Mouse (Mus musculus): ENCODE measurements around the gene B230219D22Rik. TPM values are rescaled to one million over a fixed set of nuclear protein-coding genes. Genes with fewer than 3 reads are reported as not detected.
A peak's percentile ranks its signal among the peaks of the same experiment; 100 is the strongest.

Gene B230219D22Rik
- 93.4 and 93.8 TPM in 2 replicates for polyA plus RNA-seq (2012; rRNA removed)

GRCm38 (mm10) chr13:55692535-55693242, at the start of gene B230219D22Rik:
TSS of gene B230219D22Rik (plus strand) at chr13:55693124.
- TF ChIP-seq POLR2A (IDR thresholded peaks at IDR 0.05; ENCODE audit: borderline replicate concordance, extremely low read depth, insufficient read depth, insufficient read length, poor library complexity, severe bottlenecking) = peak; percentile 94
- TF ChIP-seq CTCF (IDR thresholded peaks at IDR 0.05; ENCODE audit: borderline replicate concordance, extremely low read depth, insufficient read depth, insufficient read length) = no peak
- peak; percentile 96 for DNase-seq (ENCODE audit: low read depth)

- DNase-seq (ENCODE audit: low read depth) = peak; percentile 49
Measured at GRCm38 (mm10) chr13:55644525-55644924, 48.4 kb upstream of the B230219D22Rik start.

GRCm38 (mm10) chr13:55650098-55650497, 42.8 kb upstream of the B230219D22Rik start:
- TF ChIP-seq CTCF (IDR thresholded peaks at IDR 0.05; ENCODE audit: borderline replicate concordance, extremely low read depth, insufficient read depth, insufficient read length) (peak; percentile 35; the same call in 1 of the 2 replicates), POLR2A (IDR thresholded peaks at IDR 0.05; ENCODE audit: borderline replicate concordance, extremely low read depth, insufficient read depth, insufficient read length, poor library complexity, severe bottlenecking) (no peak)
- peak; percentile 8 for DNase-seq (ENCODE audit: low read depth)

More at GRCm38 (mm10) chr13:55644525-55644924, 48.4 kb upstream of the B230219D22Rik start:
- TF ChIP-seq CTCF (IDR thresholded peaks at IDR 0.05; ENCODE audit: borderline replicate concordance, extremely low read depth, insufficient read depth, insufficient read length) (peak; percentile 41; the same call in 1 of the 2 replicates), POLR2A (IDR thresholded peaks at IDR 0.05; ENCODE audit: borderline replicate concordance, extremely low read depth, insufficient read depth, insufficient read length, poor library complexity, severe bottlenecking) (no peak)

GRCm38 (mm10) chr13:55650980-55651379, 41.9 kb upstream of the B230219D22Rik start:
- DNase-seq (ENCODE audit: low read depth) = no peak
- no peak for TF ChIP-seq CTCF (IDR thresholded peaks at IDR 0.05; ENCODE audit: borderline replicate concordance, extremely low read depth, insufficient read depth, insufficient read length)
- TF ChIP-seq POLR2A (IDR thresholded peaks at IDR 0.05; ENCODE audit: borderline replicate concordance, extremely low read depth, insufficient read depth, insufficient read length, poor library complexity, severe bottlenecking) = no peak

- TF ChIP-seq POLR2A (IDR thresholded peaks at IDR 0.05; ENCODE audit: borderline replicate concordance, extremely low read depth, insufficient read depth, insufficient read length, poor library complexity, severe bottlenecking) (no peak), CTCF (IDR thresholded peaks at IDR 0.05; ENCODE audit: borderline replicate concordance, extremely low read depth, insufficient read depth, insufficient read length) (peak; percentile 66)
- DNase-seq (ENCODE audit: low read depth) = peak; percentile 39
Measured at GRCm38 (mm10) chr13:55668550-55668949, 24.4 kb upstream of the B230219D22Rik start.

- TF ChIP-seq CTCF (IDR thresholded peaks at IDR 0.05; ENCODE audit: borderline replicate concordance, extremely low read depth, insufficient read depth, insufficient read length) = no peak
- TF ChIP-seq POLR2A (IDR thresholded peaks at IDR 0.05; ENCODE audit: borderline replicate concordance, extremely low read depth, insufficient read depth, insufficient read length, poor library complexity, severe bottlenecking) = no peak
- DNase-seq (ENCODE audit: low read depth) = no peak
Measured at GRCm38 (mm10) chr13:55672711-55673110, 20.2 kb upstream of the B230219D22Rik start.

GRCm38 (mm10) chr13:55677364-55677763, 15.6 kb upstream of the B230219D22Rik start:
- TF ChIP-seq POLR2A (IDR thresholded peaks at IDR 0.05; ENCODE audit: borderline replicate concordance, extremely low read depth, insufficient read depth, insufficient read length, poor library complexity, severe bottlenecking) (no peak), CTCF (IDR thresholded peaks at IDR 0.05; ENCODE audit: borderline replicate concordance, extremely low read depth, insufficient read depth, insufficient read length) (no peak)
- DNase-seq (ENCODE audit: low read depth) = no peak

- no peak for TF ChIP-seq CTCF (IDR thresholded peaks at IDR 0.05; ENCODE audit: borderline replicate concordance, extremely low read depth, insufficient read depth, insufficient read length)
- no peak for TF ChIP-seq POLR2A (IDR thresholded peaks at IDR 0.05; ENCODE audit: borderline replicate concordance, extremely low read depth, insufficient read depth, insufficient read length, poor library complexity, severe bottlenecking)
- DNase-seq (ENCODE audit: low read depth) = no peak
Measured at GRCm38 (mm10) chr13:55682201-55682600, 10.7 kb upstream of the B230219D22Rik start.

- DNase-seq (ENCODE audit: low read depth) = no peak
Measured at GRCm38 (mm10) chr13:55683581-55683980, 9.3 kb upstream of the B230219D22Rik start.

GRCm38 (mm10) chr13:55686107-55686633, 6.8 kb upstream of the B230219D22Rik start:
- DNase-seq (ENCODE audit: low read depth) = peak; percentile 74
- TF ChIP-seq POLR2A (IDR thresholded peaks at IDR 0.05; ENCODE audit: borderline replicate concordance, extremely low read depth, insufficient read depth, insufficient read length, poor library complexity, severe bottlenecking) (no peak), CTCF (IDR thresholded peaks at IDR 0.05; ENCODE audit: borderline replicate concordance, extremely low read depth, insufficient read depth, insufficient read length) (no peak)

More at GRCm38 (mm10) chr13:55683581-55683980, 9.3 kb upstream of the B230219D22Rik start:
- TF ChIP-seq POLR2A (IDR thresholded peaks at IDR 0.05; ENCODE audit: borderline replicate concordance, extremely low read depth, insufficient read depth, insufficient read length, poor library complexity, severe bottlenecking) = no peak
- TF ChIP-seq CTCF (IDR thresholded peaks at IDR 0.05; ENCODE audit: borderline replicate concordance, extremely low read depth, insufficient read depth, insufficient read length) = no peak

- TF ChIP-seq CTCF (IDR thresholded peaks at IDR 0.05; ENCODE audit: borderline replicate concordance, extremely low read depth, insufficient read depth, insufficient read length) = no peak
- no peak for TF ChIP-seq POLR2A (IDR thresholded peaks at IDR 0.05; ENCODE audit: borderline replicate concordance, extremely low read depth, insufficient read depth, insufficient read length, poor library complexity, severe bottlenecking)
- DNase-seq (ENCODE audit: low read depth) = peak; percentile 19
Measured at GRCm38 (mm10) chr13:55687927-55688602, 4.9 kb upstream of the B230219D22Rik start.
